Mouse (Mus musculus) erythroblast, embryonic 14.5 days (primary cell): Measurements from ENCODE around the gene Ddost. TPM values are rescaled to one million over a fixed set of nuclear protein-coding genes. Genes with fewer than 3 reads are reported as not detected.

ENCODE experiments used
- H3K27me3 ChIP-seq: 2 replicates; pipeline ENCODE4 v1.6.1; 2012; ENCODE audit warnings: inconsistent platforms; ENCODE audit not compliant: control insufficient read depth
- H3K36me3 ChIP-seq: 2 replicates; pipeline ENCODE4 v1.6.1; 2012; ENCODE audit warnings: mild to moderate bottlenecking, inconsistent platforms; ENCODE audit not compliant: control insufficient read depth
- H3K4me1 ChIP-seq: 2 replicates; pipeline ENCODE4 v1.6.1; 2012; ENCODE audit warnings: inconsistent platforms; ENCODE audit not compliant: control insufficient read depth
- H3K4me3 ChIP-seq: replicated peaks from 2 replicates; pipeline ENCODE3; 2012; ENCODE audit warnings: moderate library complexity, mild to moderate bottlenecking, inconsistent platforms
- H3K9me3 ChIP-seq: 2 replicates; pipeline ENCODE4 v1.6.1; 2012; ENCODE audit warnings: low read length, inconsistent platforms, mixed read lengths; ENCODE audit not compliant: control insufficient read depth
- GATA1 ChIP-seq: IDR thresholded peaks from 2 replicates; pipeline ENCODE4 v1.6.1; 2012; ENCODE audit warnings: low read length, inconsistent platforms, mixed read lengths
- TAL1 ChIP-seq: IDR thresholded peaks from 3 replicates; pipeline ENCODE4 v1.6.1; 2012; ENCODE audit warnings: low read length, inconsistent platforms, mixed read lengths
- polyA plus RNA-seq: library from polyadenylated mRNA; stranded (reverse); fragments of >175 nt; gene quantifications from 2 replicates; pipeline ENCODE4 v1.2.3, GENCODE M21; 2012

The Ddost gene
- polyA plus RNA-seq, 1 experiment, result 6.5 TPM

DNA sequence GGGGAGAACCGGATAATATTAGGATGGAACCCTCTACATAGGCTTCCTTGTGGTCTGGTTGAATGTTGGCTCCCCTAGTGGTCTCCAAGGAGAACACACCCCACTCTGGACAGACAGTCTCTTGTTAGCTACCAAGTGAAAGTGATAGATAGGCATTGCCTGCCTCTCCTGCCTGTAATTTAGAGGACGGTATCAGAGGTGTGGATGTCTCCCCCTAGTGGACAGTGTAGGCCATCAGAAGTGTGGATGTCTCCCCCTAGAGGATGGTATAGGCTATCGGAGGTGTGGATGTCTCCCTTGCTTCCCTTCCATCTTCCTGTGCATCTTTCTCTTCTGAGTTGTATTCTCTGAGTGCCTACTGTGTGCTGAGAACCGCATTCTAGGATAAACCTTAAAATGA, 21.7 kb upstream of the Ddost start:
- peaks cover 4% of the 10 kb centered on the region; the same call in 1 of the 2 replicates for H3K9me3 ChIP-seq
- H3K27me3 ChIP-seq, result no peaks in the 10 kb centered on the region
- no peaks in the 10 kb centered on the region for H3K36me3 ChIP-seq
- H3K4me3 ChIP-seq, result no peak overlapping the region
- no peak for TF ChIP-seq TAL1
- no peak for TF ChIP-seq GATA1
- H3K4me1 ChIP-seq, result no peaks in the 10 kb centered on the region; the same call in 1 of the 2 replicates

DNA sequence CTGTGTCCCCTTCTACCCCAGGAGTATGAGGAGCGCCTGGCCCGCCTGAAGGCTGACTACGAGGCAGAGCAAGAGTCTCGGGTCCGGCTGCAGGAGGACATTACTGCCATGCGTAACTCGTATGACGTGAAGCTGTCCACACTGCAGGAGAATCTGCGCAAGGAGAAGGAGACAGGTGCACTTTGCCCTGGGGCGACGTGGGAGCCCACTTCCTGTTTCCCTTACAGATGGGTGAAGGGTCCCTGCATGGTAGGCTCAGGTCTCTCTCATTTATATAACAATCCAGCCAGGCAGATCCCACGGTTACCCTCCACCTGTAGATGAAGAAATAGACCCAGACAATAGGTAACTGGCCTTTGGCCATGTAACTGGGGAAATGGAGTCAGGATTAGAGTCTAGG, 18.1 kb upstream of the Ddost start:
- TF ChIP-seq GATA1, result no peak
- no peak for TF ChIP-seq TAL1
- no peaks in the 10 kb centered on the region; the same call in 1 of the 2 replicates for H3K4me1 ChIP-seq
- H3K36me3 ChIP-seq, result no peaks in the 10 kb centered on the region
- H3K9me3 ChIP-seq, result peaks cover 4% of the 10 kb centered on the region; the same call in 1 of the 2 replicates
- no peak overlapping the region for H3K4me3 ChIP-seq
- no peaks in the 10 kb centered on the region for H3K27me3 ChIP-seq

DNA sequence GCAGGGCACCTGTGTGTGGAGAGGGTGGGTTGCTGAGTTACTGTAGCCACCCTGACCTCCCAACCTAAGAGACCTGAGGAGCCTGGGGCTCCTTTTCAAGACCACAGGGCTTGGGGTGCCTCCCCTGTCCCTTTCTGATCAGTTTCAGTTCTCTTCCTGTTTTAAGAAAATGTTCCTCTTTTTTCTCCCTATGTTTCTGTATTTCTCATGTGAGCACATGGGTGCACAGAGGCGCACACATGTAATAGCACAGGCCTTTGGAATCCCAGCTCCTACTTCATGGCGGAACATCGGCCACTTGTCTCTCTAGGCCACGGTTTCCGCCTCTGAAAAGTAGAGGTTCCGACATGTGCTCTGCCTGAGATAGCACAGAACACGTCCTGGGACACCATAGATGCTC, 15.8 kb upstream of the Ddost start:
- Histone ChIP-seq H3K4me1 (no peaks in the 10 kb centered on the region), H3K4me3 (no peak overlapping the region), H3K27me3 (no peaks in the 10 kb centered on the region), H3K9me3 (peaks cover 4% of the 10 kb centered on the region; the same call in 1 of the 2 replicates), H3K36me3 (no peaks in the 10 kb centered on the region)
- no peak for TF ChIP-seq TAL1
- TF ChIP-seq GATA1, result no peak

DNA sequence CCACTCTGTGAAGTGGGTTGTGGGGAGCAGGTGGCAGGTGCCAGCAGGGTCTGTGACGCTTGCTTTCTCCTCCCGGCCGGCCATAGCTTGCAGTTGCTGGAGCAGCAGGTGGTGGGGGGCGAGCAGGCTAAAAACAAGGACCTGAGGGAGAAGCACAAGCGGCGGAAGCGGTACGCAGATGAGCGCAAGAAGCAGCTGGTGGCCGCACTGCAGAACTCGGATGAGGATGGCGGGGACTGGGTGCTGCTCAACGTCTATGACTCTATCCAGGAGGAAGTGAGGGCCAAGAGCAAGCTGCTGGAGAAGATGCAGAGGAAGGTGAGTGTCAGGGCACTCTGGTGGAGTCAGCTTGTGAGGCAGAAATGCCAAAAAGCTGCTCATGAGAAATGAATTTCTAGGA, 12.5 kb upstream of the Ddost start:
- H3K27me3 ChIP-seq, result no peaks in the 10 kb centered on the region
- H3K4me1 ChIP-seq, result no peaks in the 10 kb centered on the region
- no peaks in the 10 kb centered on the region for H3K9me3 ChIP-seq
- no peak overlapping the region for H3K4me3 ChIP-seq
- no peak for TF ChIP-seq GATA1
- TF ChIP-seq TAL1, result no peak
- no peaks in the 10 kb centered on the region for H3K36me3 ChIP-seq

DNA sequence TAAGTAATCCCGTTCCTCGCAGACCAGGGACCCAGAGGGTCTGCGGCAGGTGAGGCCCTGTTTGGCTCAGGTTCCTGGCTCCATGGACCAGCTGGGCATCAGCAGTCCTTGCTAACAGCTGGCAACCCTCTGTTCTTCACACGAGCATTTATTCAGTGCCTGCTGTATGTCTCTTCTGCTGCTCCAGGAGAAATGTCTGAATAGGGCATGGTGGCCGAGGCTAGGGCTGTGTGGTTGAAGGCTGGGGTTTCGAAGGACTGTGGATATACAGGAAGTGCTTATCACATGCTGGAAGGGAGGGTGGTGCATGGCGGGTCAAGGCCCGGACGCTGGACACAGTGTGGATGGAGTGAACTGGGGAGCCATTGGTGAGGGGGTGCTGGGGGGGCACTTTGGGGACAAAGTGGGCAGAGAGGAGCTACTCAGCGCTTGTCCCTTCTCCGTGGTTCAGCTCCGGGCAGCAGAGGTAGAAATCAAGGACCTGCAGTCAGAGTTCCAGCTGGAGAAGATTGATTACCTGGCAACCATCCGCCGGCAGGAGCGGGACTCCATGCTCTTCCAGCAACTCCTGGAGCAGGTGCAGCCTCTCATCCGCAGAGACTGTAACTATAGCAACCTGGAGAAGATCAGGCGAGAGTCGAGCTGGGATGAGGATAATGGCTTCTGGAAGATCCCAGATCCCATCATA, 11.1 kb upstream of the Ddost start:
- Histone ChIP-seq H3K4me1 (no peaks in the 10 kb centered on the region), H3K27me3 (no peaks in the 10 kb centered on the region), H3K4me3 (no peak overlapping the region), H3K9me3 (no peaks in the 10 kb centered on the region), H3K36me3 (no peaks in the 10 kb centered on the region)
- TF ChIP-seq TAL1 (no peak), GATA1 (no peak)

DNA sequence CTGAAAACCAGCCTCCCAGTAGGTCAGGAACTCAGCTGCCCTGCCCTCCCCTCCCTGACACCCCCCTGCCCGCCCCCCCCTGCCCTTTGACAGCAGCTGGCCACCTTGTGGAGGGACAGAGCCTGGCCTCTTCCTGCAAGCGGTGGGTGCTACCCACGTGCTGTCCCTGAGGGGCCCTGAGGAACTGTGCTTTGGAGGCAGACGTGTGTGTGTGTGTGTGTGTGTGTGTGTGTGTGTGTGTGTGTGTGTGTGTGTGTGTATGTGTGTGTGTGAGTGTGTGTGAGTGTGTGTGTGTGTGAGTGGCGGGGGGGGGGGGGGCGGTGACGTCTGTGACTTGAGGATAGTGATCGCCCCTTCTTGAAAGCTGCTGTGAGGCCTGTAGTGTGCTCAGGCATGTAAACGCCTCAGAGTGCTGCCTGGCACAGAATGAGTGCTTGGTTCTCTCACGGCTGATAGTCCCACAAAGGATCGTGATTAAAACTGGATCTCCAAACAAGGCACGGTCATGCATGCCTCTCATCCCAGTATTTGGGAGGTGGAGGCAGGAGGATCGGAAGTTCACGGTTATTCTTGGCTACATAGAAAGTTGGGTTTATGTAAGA, 10.5 kb upstream of the Ddost start:
- H3K4me1 ChIP-seq, result no peaks in the 10 kb centered on the region
- H3K36me3 ChIP-seq, result no peaks in the 10 kb centered on the region
- TF ChIP-seq TAL1 (no peak), GATA1 (no peak)
- no peak overlapping the region for H3K4me3 ChIP-seq
- H3K27me3 ChIP-seq, result no peaks in the 10 kb centered on the region
- H3K9me3 ChIP-seq, result no peaks in the 10 kb centered on the region

DNA sequence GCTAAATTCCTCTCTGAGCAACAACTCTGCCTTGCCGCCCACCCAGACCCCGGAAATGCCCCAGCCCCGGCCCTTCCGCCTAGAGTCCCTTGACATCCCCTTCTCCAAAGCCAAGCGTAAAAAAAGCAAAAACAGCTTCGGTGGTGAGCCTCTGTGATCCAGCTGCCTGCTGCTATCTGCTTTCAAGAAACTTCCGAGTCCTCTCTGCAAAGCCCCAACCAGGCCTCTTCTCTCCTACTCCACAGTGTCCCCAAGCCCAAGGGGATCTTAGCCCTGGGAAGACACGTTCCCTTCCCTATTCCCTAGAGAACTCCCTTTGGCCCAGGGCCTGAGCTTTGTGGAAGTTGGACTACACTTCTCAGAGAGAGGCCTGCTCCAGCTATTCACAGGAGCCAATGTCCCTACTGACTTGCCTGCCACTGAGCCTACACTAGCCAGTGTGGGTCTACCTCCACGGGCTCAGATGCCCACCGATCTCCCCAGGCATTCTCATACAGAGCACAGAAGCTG, 3.2 kb upstream of the Ddost start:
- H3K4me1 ChIP-seq, result peaks cover 31% of the 10 kb centered on the region
- H3K4me3 ChIP-seq, result no peak overlapping the region
- H3K36me3 ChIP-seq, result no peaks in the 10 kb centered on the region; the same call in 1 of the 2 replicates
- peaks cover 3% of the 10 kb centered on the region; the same call in 1 of the 2 replicates for H3K9me3 ChIP-seq
- TF ChIP-seq GATA1, result no peak
- no peak for TF ChIP-seq TAL1
- no peaks in the 10 kb centered on the region for H3K27me3 ChIP-seq

DNA sequence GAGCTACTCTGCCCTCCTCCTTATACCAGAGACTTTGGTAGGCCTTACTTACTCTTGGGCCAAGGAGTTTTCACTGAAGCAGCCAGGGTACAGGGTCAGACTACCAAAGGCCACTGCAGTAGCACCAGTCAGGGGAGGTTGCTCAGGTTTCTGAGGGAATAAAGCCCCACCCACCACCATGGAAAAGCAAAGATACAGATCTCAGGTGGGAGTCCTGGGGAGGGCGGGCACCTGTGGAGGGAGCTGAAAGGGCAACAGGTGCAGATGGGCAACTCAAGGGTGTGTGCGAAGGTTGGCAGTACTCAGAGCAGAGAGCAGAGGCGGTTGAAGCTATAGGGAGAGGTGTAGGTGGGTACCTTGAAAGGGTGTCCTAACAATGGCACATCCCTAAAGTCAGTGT, 1.5 kb upstream of the Ddost start:
- no peak for TF ChIP-seq TAL1
- TF ChIP-seq GATA1, result no peak
- Histone ChIP-seq H3K27me3 (no peaks in the 10 kb centered on the region), H3K4me1 (peaks cover 41% of the 10 kb centered on the region), H3K9me3 (peaks cover 3% of the 10 kb centered on the region; the same call in 1 of the 2 replicates), H3K4me3 (peak overlapping the region; percentile 92), H3K36me3 (peaks cover 16% of the 10 kb centered on the region)

DNA sequence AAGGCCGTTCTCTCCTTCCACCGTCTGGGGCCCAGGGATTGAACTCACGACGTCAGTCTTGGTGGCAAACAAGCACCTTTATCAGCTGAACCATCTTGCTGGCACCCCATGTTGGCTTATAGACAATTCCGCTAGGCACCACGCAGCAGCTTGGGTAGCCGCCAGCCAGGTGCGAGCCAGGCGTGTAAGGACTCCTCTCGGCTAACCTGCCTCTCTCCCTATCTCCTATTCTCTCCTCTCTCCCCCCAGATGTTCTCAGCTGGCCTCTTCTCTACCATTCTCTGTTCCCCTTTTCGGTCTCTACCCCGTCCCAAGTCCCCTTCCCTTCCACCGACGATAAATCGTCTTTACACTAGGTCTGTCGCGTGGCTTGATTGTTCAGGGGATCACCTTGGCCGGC, 788 bp upstream of the Ddost start:
- peak overlapping the region; percentile 92 for H3K4me3 ChIP-seq
- peaks cover 41% of the 10 kb centered on the region for H3K4me1 ChIP-seq
- peaks cover 3% of the 10 kb centered on the region; the same call in 1 of the 2 replicates for H3K9me3 ChIP-seq
- no peaks in the 10 kb centered on the region for H3K27me3 ChIP-seq
- TF ChIP-seq GATA1 (no peak; the same call in 1 of the 2 replicates), TAL1 (peak; percentile 33; the same call in 1 of the 3 replicates)
- peaks cover 24% of the 10 kb centered on the region for H3K36me3 ChIP-seq
